Mouse (Mus musculus) midbrain, embryonic 12.5 days (tissue): ENCODE data around the gene Uba1y. TPM values are rescaled to one million over a fixed set of nuclear protein-coding genes. Genes with fewer than 3 reads are reported as not detected.
A peak's percentile ranks its signal among the peaks of the same experiment; 100 is the strongest.
"Not testable (repeated sequence)": the region's sequence is repeated elsewhere in the genome, so short reads cannot be mapped to it uniquely, and the experiment has no call there.

ENCODE experiments used
- ATAC-seq: fragments of 200-750 bp; cut with Nextera tagmentation; 2 replicates; pipeline ENCODE4 v1.8.0; 2017; ENCODE audit warnings: low read depth, moderate TSS enrichment, moderate library complexity; ENCODE audit not compliant: low FRiP score
- H3K27ac ChIP-seq: fragments of 300-500 bp; sonication (generic); replicated peaks from 2 replicates; pipeline ENCODE4 v1.5.1; 2016; ENCODE audit warnings: mild to moderate bottlenecking
- H3K27me3 ChIP-seq: fragments of 300-500 bp; sonication (generic); 2 replicates; pipeline ENCODE4 v1.6.1; 2016; ENCODE audit warnings: mild to moderate bottlenecking
- H3K36me3 ChIP-seq: fragments of 300-500 bp; sonication (generic); 2 replicates; pipeline ENCODE4 v1.6.1; 2016
- H3K4me1 ChIP-seq: fragments of 300-500 bp; sonication (generic); 2 replicates; pipeline ENCODE4 v1.6.1; 2016
- H3K4me2 ChIP-seq: fragments of 300-500 bp; sonication (generic); replicated peaks from 2 replicates; pipeline ENCODE4 v1.6.1; 2016; ENCODE audit warnings: mild to moderate bottlenecking, moderate library complexity
- H3K4me3 ChIP-seq: fragments of 300-500 bp; sonication (generic); 2 replicates; pipeline ENCODE4 v1.5.1; 2016; ENCODE audit warnings: mild to moderate bottlenecking
- H3K9ac ChIP-seq: fragments of 300-500 bp; sonication (generic); replicated peaks from 2 replicates; pipeline ENCODE4 v1.6.1; 2016; ENCODE audit warnings: mild to moderate bottlenecking, moderate library complexity
- H3K9me3 ChIP-seq: fragments of 300-500 bp; sonication (generic); 2 replicates; pipeline ENCODE4 v1.6.1; 2016; ENCODE audit warnings: mild to moderate bottlenecking
- WGBS: fragments of 180-500 bp; shearing (Covaris S2); methylation state at CpG from one replicate; pipeline ENCODE4 v1.1.7; 2016; 5-methylcytosine and 5-hydroxymethylcytosine counted together
- polyA plus RNA-seq: library from polyadenylated mRNA; unstranded; fragments of >200 nt; fragmentation: Nextera tagmentation; extraction: Ambion mirVana; gene quantifications from 2 replicates; pipeline ENCODE4 v1.2.1, GENCODE M21; 2016

Gene Uba1y
- polyA plus RNA-seq, result 0.05 TPM in 1 of 2 replicates, not detected in the other

- ATAC-seq, result no peak
- H3K9ac ChIP-seq, result no peak within 1 kb of the TSS
- H3K9me3 ChIP-seq, result no peaks in the 10 kb centered on the region
- H3K4me2 ChIP-seq, result no peak within 1 kb of the TSS
- H3K27ac ChIP-seq, result no peak within 1 kb of the TSS
- H3K4me3 ChIP-seq, result no peak within 1 kb of the TSS
- H3K4me1 ChIP-seq, result no peaks in the 10 kb centered on the region
- H3K27me3 ChIP-seq, result no peaks in the 10 kb centered on the region
- H3K36me3 ChIP-seq, result no peaks in the 10 kb centered on the region
- 88% methylated on average over 9 of the region's 15 CpGs for WGBS
These were observed at the start of gene Uba1y for GRCm38 (mm10) chrY:818396-818795. Gene Uba1y, plus strand, starts transcription at chrY:818649.

GRCm38 (mm10) chrY:797309-797708 is 21.1 kb upstream of the Uba1y start, which contains the start of gene Zfy1:
Gene Zfy1, minus strand, starts transcription at chrY:797409.
- not testable (repeated sequence) for H3K4me1 ChIP-seq, H3K27me3 ChIP-seq, H3K9me3 ChIP-seq, H3K4me2 ChIP-seq, H3K9ac ChIP-seq, H3K27ac ChIP-seq, ATAC-seq, H3K4me3 ChIP-seq, H3K36me3 ChIP-seq
- no CpG with 5 or more reads among the region's 11 CpGs for WGBS

- Histone ChIP-seq H3K27ac (no peak overlapping the region), H3K4me1 (no peaks in the 10 kb centered on the region), H3K27me3 (no peaks in the 10 kb centered on the region), H3K9ac (no peak overlapping the region), H3K9me3 (no peaks in the 10 kb centered on the region), H3K36me3 (no peaks in the 10 kb centered on the region), H3K4me2 (peak overlapping the region; percentile 33), H3K4me3 (peak overlapping the region; percentile 15; the same call in 1 of the 2 replicates)
- WGBS, result 0% methylated on average over 5 of the region's 15 CpGs
- peak; percentile 95 for ATAC-seq
These were observed 9.3 kb upstream of the Uba1y start for GRCm38 (mm10) chrY:808991-809661.

GRCm38 (mm10) chrY:872404-872803 is 54.0 kb downstream of the Uba1y start:
- H3K36me3 ChIP-seq, result no peaks in the 10 kb centered on the region
- peak; percentile 47; the same call in 1 of the 2 replicates for ATAC-seq
- H3K9ac ChIP-seq, result no peak overlapping the region
- H3K4me1 ChIP-seq, result no peaks in the 10 kb centered on the region
- H3K4me3 ChIP-seq, result no peak overlapping the region
- H3K27me3 ChIP-seq, result no peaks in the 10 kb centered on the region
- H3K4me2 ChIP-seq, result no peak overlapping the region
- H3K9me3 ChIP-seq, result no peaks in the 10 kb centered on the region
- H3K27ac ChIP-seq, result no peak overlapping the region

- no peaks in the 10 kb centered on the region for H3K4me1 ChIP-seq
- H3K9ac ChIP-seq, result no peak overlapping the region
- no peak overlapping the region for H3K4me3 ChIP-seq
- 0 out of 2 replicates have a peak overlapping the region, but pooled peaks have one; percentile 11 for H3K4me2 ChIP-seq
- ATAC-seq, result peak; percentile 77
- 46% methylated on average over 7 of the region's 18 CpGs for WGBS
- H3K36me3 ChIP-seq, result no peaks in the 10 kb centered on the region
- no peaks in the 10 kb centered on the region for H3K9me3 ChIP-seq
- no peaks in the 10 kb centered on the region for H3K27me3 ChIP-seq
- H3K27ac ChIP-seq, result no peak overlapping the region
These were observed 54.6 kb downstream of the Uba1y start for GRCm38 (mm10) chrY:872855-873549.

Other genes with a start within 250 kb of the Uba1y start
- gene Zfy1, start 21.2 kb upstream of the Uba1y start, polyA plus RNA-seq, result not detected in 2 replicates
- gene Kdm5d, start 79.1 kb downstream of the Uba1y start, polyA plus RNA-seq, result 11.2 and 19.0 TPM in 2 replicates
- gene Eif2s3y, start 191.9 kb downstream of the Uba1y start, polyA plus RNA-seq, result 41.1 and 52.2 TPM in 2 replicates